23 mouse cellular contexts compared by ENCODE assay signal in genomic region chr2:174701351-174701750, GRCm38 (mm10). TPM values are rescaled to one million over a fixed set of nuclear protein-coding genes. Genes with fewer than 3 reads are reported as not detected.
DNase-seq lines count a peak whose midpoint lies in the region; ATAC-seq and TF ChIP-seq lines count a peak whose summit lies in the region.
"Had no signal": no experiment of that assay in that cellular context is flagged by ENCODE, and none has a peak within 500 bp of the region (broad histone marks: within the 10 kb centered on the region; RNA-seq: fewer than 3 reads in every experiment).

No protein-coding gene starts in this region.

- TF ChIP-seq POLR2A in brain, embryonic 14.5 days (IDR thresholded peaks at IDR 0.05; ENCODE audit: borderline replicate concordance, extremely low read depth, insufficient read depth, insufficient read length, poor library complexity, severe bottlenecking) = no peak

- no peak overlapping the region for H3K4me3 ChIP-seq in heart, embryonic 10.5 days
- no peak overlapping the region for H3K4me3 ChIP-seq in midbrain, embryonic 14.5 days (replicated peaks; ENCODE audit: low read depth, low read length)
- H3K4me3 ChIP-seq in midbrain, embryonic 10.5 days = no peak overlapping the region
- H3K4me3 ChIP-seq: embryonic facial prominence, embryonic 13.5 days; erythroblast, embryonic 14.5 days; heart, adult 2 months had no signal

- H3K9me3 ChIP-seq in heart, embryonic 10.5 days = no peaks in the 10 kb centered on the region
- no peaks in the 10 kb centered on the region for H3K9me3 ChIP-seq in midbrain, embryonic 14.5 days (ENCODE audit: control insufficient read depth, low read length)
- H3K9me3 ChIP-seq in midbrain, embryonic 10.5 days (replicated peaks) = no peaks in the 10 kb centered on the region
- H3K9me3 ChIP-seq: embryonic facial prominence, embryonic 13.5 days had no signal

- 87% methylated on average over 8 of the region's 8 CpGs for WGBS in heart, embryonic 10.5 days
- WGBS in midbrain, embryonic 14.5 days = 57% methylated on average over 8 of the region's 8 CpGs
- 88% methylated on average over 8 of the region's 8 CpGs for WGBS in midbrain, embryonic 10.5 days

- H3K27me3 ChIP-seq in heart, embryonic 10.5 days (ENCODE audit: insufficient read depth, poor library complexity, severe bottlenecking) = no peaks in the 10 kb centered on the region
- no peaks in the 10 kb centered on the region for H3K27me3 ChIP-seq in midbrain, embryonic 14.5 days (ENCODE audit: control insufficient read depth, insufficient read depth, low read length)
- H3K27me3 ChIP-seq in midbrain, embryonic 10.5 days (ENCODE audit: low read depth, poor library complexity, severe bottlenecking) = no peaks in the 10 kb centered on the region
- H3K27me3 ChIP-seq: embryonic facial prominence, embryonic 13.5 days had no signal

- no peak for ATAC-seq in midbrain, embryonic 14.5 days (ENCODE audit: low FRiP score, low TSS enrichment)

- no peaks in the 10 kb centered on the region for H3K36me3 ChIP-seq in heart, embryonic 10.5 days
- no peaks in the 10 kb centered on the region for H3K36me3 ChIP-seq in midbrain, embryonic 14.5 days (ENCODE audit: control insufficient read depth, insufficient read depth, low read length)
- H3K36me3 ChIP-seq in midbrain, embryonic 10.5 days = no peaks in the 10 kb centered on the region
- H3K36me3 ChIP-seq: embryonic facial prominence, embryonic 13.5 days had no signal

- H3K27ac ChIP-seq in heart, embryonic 10.5 days = no peak overlapping the region
- no peak overlapping the region for H3K27ac ChIP-seq in midbrain, embryonic 14.5 days (replicated peaks; ENCODE audit: low read depth, low read length)
- no peak overlapping the region for H3K27ac ChIP-seq in midbrain, embryonic 10.5 days (replicated peaks)
- H3K27ac ChIP-seq: embryonic facial prominence, embryonic 13.5 days; heart, adult 2 months; kidney, postnatal 0 days; stomach, postnatal 0 days had no signal

- no peak overlapping the region for H3K9ac ChIP-seq in midbrain, embryonic 14.5 days (replicated peaks; ENCODE audit: low read length)
- H3K9ac ChIP-seq: embryonic facial prominence, embryonic 13.5 days had no signal

- H3K4me2 ChIP-seq in midbrain, embryonic 14.5 days (ENCODE audit: low read length) = no peak overlapping the region
- H3K4me2 ChIP-seq: embryonic facial prominence, embryonic 13.5 days had no signal

- DNase-seq in heart, adult 11 months = peak; percentile 65
- no peak for DNase-seq in heart, embryonic 10.5 days (ENCODE audit: low spot score)
- peak; percentile 53 for DNase-seq in midbrain, embryonic 14.5 days
- DNase-seq in midbrain, embryonic 10.5 days (ENCODE audit: low spot score) = no peak
- peak; percentile 68 for DNase-seq in brain, embryonic 14.5 days (ENCODE audit: low read depth)
- DNase-seq in telencephalon, adult 2 months (ENCODE audit: low read depth, low spot score) = peak; percentile 8
- DNase-seq in ovary, adult 18-20 months (ENCODE audit: low spot score) = no peak
- DNase-seq: adrenal gland, adult 2 months; cerebellum, adult 2 months; cerebellum, postnatal 36 days; embryo, embryonic 11 days; gastrocnemius, postnatal 25 days; heart, adult 2 months; kidney, adult 2 months; lung, postnatal 4 days; thymus, postnatal 14 days had no signal

- no peak for TF ChIP-seq CTCF in brain, embryonic 14.5 days (IDR thresholded peaks at IDR 0.05; ENCODE audit: borderline replicate concordance, extremely low read depth, insufficient read depth, insufficient read length)

- no peaks in the 10 kb centered on the region for H3K4me1 ChIP-seq in heart, embryonic 10.5 days
- H3K4me1 ChIP-seq in midbrain, embryonic 14.5 days (ENCODE audit: control insufficient read depth, insufficient read depth, low read length) = no peaks in the 10 kb centered on the region
- H3K4me1 ChIP-seq in midbrain, embryonic 10.5 days = no peaks in the 10 kb centered on the region
- H3K4me1 ChIP-seq: embryonic facial prominence, embryonic 13.5 days had no signal

RNA-seq across cellular contexts. Expression of gene Zfp831, which starts 58.0 kb away (rescaled TPM):
- not detected in 2 replicates for polyA plus RNA-seq in heart, embryonic 10.5 days (2016; fragmentation: Nextera tagmentation; extraction: Ambion mirVana)
- polyA plus RNA-seq in midbrain, embryonic 14.5 days (2014; fragmentation: Nextera tagmentation; extraction: Ambion mirVana) = not detected in 2 replicates
- polyA plus RNA-seq in midbrain, embryonic 10.5 days (2016; fragmentation: Nextera tagmentation; extraction: Ambion mirVana) = not detected in 2 replicates
- 0.01 TPM in 2 replicates for polyA plus RNA-seq in brain, embryonic 14.5 days (2012; rRNA removed)
- polyA plus RNA-seq: erythroblast, embryonic 14.5 days; kidney, postnatal 0 days; lung, embryonic 16.5 days; neural tube, embryonic 14.5 days; stomach, postnatal 0 days had no signal

RNA-seq across cellular contexts. Expression of gene Edn3, which starts 59.1 kb away (rescaled TPM):
- polyA plus RNA-seq in heart, embryonic 10.5 days (2016; fragmentation: Nextera tagmentation; extraction: Ambion mirVana) = 1.3 and 4.8 TPM in 2 replicates
- polyA plus RNA-seq in midbrain, embryonic 14.5 days (2014; fragmentation: Nextera tagmentation; extraction: Ambion mirVana) = 0.11 and 7.6 TPM in 2 replicates
- 8.4 and 9.6 TPM in 2 replicates for polyA plus RNA-seq in midbrain, embryonic 10.5 days (2016; fragmentation: Nextera tagmentation; extraction: Ambion mirVana)
- 2.5 and 4.3 TPM in 2 replicates for polyA plus RNA-seq in brain, embryonic 14.5 days (2012; rRNA removed)
- polyA plus RNA-seq: erythroblast, embryonic 14.5 days; liver, adult 2 months had no signal

Comparison
In these comparisons a context has a peak if more than half of its experiments do, and no peak if none do; other contexts are left out.
1. DNase-seq: peak in heart, adult 11 months (single experiment), midbrain, embryonic 14.5 days (single experiment), brain, embryonic 14.5 days (single experiment) and telencephalon, adult 2 months (single experiment); none in heart, embryonic 10.5 days (single experiment), midbrain, embryonic 10.5 days (single experiment) and ovary, adult 18-20 months (single experiment).